Mouse (Mus musculus) C3H10T1/2 (cell line): ENCODE data around the gene Fads2. TPM values are rescaled to one million over a fixed set of nuclear protein-coding genes. Genes with fewer than 3 reads are reported as not detected.

Source experiments
- polyA plus RNA-seq, 2 experiments: library from polyadenylated mRNA; unstranded; fragments of >200 nt; fragmentation: generic; extraction: Trizol; gene quantifications; one replicate each; pipeline ENCODE4 v1.2.1; 2012; ENCODE audit warnings: missing spikeins in 2 of 2

Fads2 gene
- polyA plus RNA-seq, result 10 to 100 TPM; 76.1 to 84.0 TPM

GRCm38 (mm10) chr19:10101341-10102053, at the start of gene Fads2:
TSS of gene Fads2 (minus strand) at chr19:10101746.

GRCm38 (mm10) chr19:10041388-10042148, 60.0 kb downstream of the Fads2 start, which contains the start of gene Fads3:
TSS of gene Fads3 (plus strand) at chr19:10041569.

Other genes starting within 250 kb of the Fads2 start
- 10 to 100 TPM; 80.6 to 94.5 TPM for gene Incenp, start 202.2 kb downstream of the Fads2 start, polyA plus RNA-seq
- 1,000 to 10,000 TPM; 7,725 to 8,931 TPM for gene Fth1, start 121.1 kb downstream of the Fads2 start, polyA plus RNA-seq
- under 1 TPM in 1 of 2 experiments, not detected in 1; 0.05 TPM for gene Best1, start 100.1 kb downstream of the Fads2 start, polyA plus RNA-seq
- 10 to 100 TPM in 1 of 2 experiments, 1 to 10 TPM in 1; 3.3 to 37.4 TPM for gene Rab3il1, start 100.1 kb downstream of the Fads2 start, polyA plus RNA-seq
- 100 to 1,000 TPM in 1 of 2 experiments, 10 to 100 TPM in 1; 78.0 to 135 TPM for gene Fads3, start 60.2 kb downstream of the Fads2 start, polyA plus RNA-seq
- 10 to 100 TPM; 44.4 to 85.1 TPM for gene Fads1, start 81.1 kb upstream of the Fads2 start, polyA plus RNA-seq
- gene Tmem258, start 102.3 kb upstream of the Fads2 start, polyA plus RNA-seq, result 100 to 1,000 TPM; 442 to 477 TPM
- 10 to 100 TPM; 20.1 to 48.2 TPM for gene Fen1, start 102.4 kb upstream of the Fads2 start, polyA plus RNA-seq
- under 1 TPM; under 0.01 to 0.06 TPM for gene Myrf, start 139.0 kb upstream of the Fads2 start, polyA plus RNA-seq
- gene Dagla, start 203.1 kb upstream of the Fads2 start, polyA plus RNA-seq, result 1 to 10 TPM; 2.1 to 5.2 TPM